Mouse (Mus musculus): Measurements from ENCODE around the gene Gucy1b2. TPM values are rescaled to one million over a fixed set of nuclear protein-coding genes. Genes with fewer than 3 reads are reported as not detected.

Gucy1b2 gene
- polyA plus RNA-seq, 1 experiment from 2014 or later = 0.15 TPM

DNA sequence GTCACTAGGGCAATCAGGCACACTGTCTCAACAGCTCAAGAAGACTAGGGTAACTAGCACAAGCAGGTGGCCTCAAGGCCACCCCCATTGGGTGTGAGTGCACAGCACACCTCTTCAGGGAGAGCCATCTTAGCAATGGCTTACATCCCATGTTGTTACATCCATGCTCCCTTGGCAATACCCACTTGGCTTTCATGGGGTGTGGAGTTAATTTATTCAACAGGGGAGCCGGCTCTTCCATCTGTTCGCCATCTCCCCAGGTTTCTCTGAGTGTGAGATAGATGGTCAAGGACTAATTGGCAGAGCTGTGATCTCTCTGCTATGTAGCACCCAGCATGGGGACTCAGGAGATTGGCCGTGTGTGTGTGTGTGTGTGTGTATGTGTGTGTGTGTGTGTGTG lies 73.0 kb downstream of the Gucy1b2 start:
- DNase-seq (ENCODE audit: low spot score) = no peak
- 81% methylated on average over 3 of the region's 3 CpGs for WGBS
- Histone ChIP-seq H3K4me3 (no peak overlapping the region), H3K4me1 (peaks cover 6% of the 10 kb centered on the region; the same call in 1 of the 2 replicates), H3K27ac (no peak overlapping the region), H3K36me3 (no peaks in the 10 kb centered on the region), H3K27me3 (ENCODE audit: insufficient read depth, poor library complexity, severe bottlenecking) (no peaks in the 10 kb centered on the region), H3K9me3 (no peaks in the 10 kb centered on the region)

DNA sequence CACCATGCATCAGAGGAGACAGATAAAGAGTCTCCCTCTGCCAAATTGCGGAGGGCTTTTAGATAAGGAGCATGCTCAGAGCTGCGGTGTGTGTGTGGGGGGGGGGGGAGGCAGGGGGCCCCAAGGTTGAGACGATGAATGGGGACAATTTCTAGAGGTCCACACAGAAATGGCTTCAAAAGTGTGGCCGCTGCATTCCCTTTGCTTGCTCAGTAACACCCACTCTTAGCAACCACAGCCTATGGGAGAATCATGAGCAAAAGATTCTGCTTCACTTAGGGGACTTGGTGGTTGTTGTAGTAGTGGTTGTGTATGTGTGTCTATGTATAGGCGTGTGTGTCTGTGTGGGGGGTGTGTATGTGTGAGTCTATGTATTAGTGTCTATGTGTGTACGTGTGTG lies 75.5 kb downstream of the Gucy1b2 start:
- WGBS = 64% methylated on average over 6 of the region's 6 CpGs
- H3K27me3 ChIP-seq (ENCODE audit: insufficient read depth, poor library complexity, severe bottlenecking) = no peaks in the 10 kb centered on the region
- H3K9me3 ChIP-seq = no peaks in the 10 kb centered on the region
- H3K4me1 ChIP-seq = peaks cover 19% of the 10 kb centered on the region; the same call in 1 of the 2 replicates
- no peak overlapping the region for H3K27ac ChIP-seq
- DNase-seq (ENCODE audit: low spot score) = no peak
- no peak overlapping the region for H3K4me3 ChIP-seq
- peaks cover 9% of the 10 kb centered on the region for H3K36me3 ChIP-seq

DNA sequence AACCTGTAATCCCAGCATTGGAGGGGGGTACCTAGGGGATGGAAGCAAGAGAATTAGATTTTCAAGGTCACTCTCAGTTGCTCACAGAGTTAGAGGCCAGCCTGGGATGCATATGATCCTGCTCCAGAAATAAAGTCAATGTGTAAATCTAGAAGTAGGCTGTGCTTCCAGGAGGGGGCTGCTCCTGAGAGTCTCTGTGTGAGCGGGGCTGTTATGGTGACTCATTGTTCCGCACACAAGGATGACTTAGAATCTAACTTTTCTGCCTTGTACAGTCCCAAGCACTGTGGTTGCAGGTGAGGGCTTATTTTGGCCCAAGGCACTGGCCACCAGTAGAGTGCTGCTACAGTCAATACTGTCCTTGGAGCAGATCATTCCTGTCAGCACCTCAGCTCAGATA lies 76.7 kb downstream of the Gucy1b2 start:
- Histone ChIP-seq H3K36me3 (peaks cover 9% of the 10 kb centered on the region), H3K27me3 (ENCODE audit: insufficient read depth, poor library complexity, severe bottlenecking) (no peaks in the 10 kb centered on the region), H3K9me3 (no peaks in the 10 kb centered on the region), H3K4me3 (no peak overlapping the region), H3K27ac (no peak overlapping the region), H3K4me1 (peaks cover 27% of the 10 kb centered on the region; the same call in 1 of the 2 replicates)
- no peak for DNase-seq (ENCODE audit: low spot score)
- 93% methylated on average over 2 of the region's 2 CpGs for WGBS

DNA sequence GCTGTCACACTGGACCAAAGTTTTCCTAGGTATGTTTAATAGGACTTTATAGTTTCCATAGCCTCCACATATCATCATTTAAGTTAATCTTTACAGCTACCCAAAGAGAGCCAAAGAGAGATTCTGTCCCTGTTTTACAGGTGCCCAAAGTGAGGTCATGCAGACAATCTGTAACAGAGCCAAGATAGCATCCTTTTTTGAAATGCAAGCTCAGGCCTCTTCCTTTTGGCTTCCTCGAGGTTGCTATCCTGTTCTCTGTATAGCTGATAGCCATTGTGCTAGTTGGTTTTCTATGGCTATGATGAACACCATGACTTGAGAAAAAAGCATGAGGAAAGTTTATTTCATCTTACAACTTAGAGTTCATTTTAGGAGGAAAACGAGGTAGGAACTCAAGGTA lies 80.0 kb downstream of the Gucy1b2 start:
- no peak for DNase-seq (ENCODE audit: low spot score)
- WGBS = 82% methylated on average over 2 of the region's 2 CpGs
- H3K36me3 ChIP-seq = peaks cover 16% of the 10 kb centered on the region
- no peaks in the 10 kb centered on the region for H3K27me3 ChIP-seq (ENCODE audit: insufficient read depth, poor library complexity, severe bottlenecking)
- H3K4me3 ChIP-seq = no peak overlapping the region
- H3K4me1 ChIP-seq = peaks cover 38% of the 10 kb centered on the region; the same call in 1 of the 2 replicates
- H3K27ac ChIP-seq = peak overlapping the region; percentile 57; the same call in 1 of the 2 replicates
- no peaks in the 10 kb centered on the region for H3K9me3 ChIP-seq

DNA sequence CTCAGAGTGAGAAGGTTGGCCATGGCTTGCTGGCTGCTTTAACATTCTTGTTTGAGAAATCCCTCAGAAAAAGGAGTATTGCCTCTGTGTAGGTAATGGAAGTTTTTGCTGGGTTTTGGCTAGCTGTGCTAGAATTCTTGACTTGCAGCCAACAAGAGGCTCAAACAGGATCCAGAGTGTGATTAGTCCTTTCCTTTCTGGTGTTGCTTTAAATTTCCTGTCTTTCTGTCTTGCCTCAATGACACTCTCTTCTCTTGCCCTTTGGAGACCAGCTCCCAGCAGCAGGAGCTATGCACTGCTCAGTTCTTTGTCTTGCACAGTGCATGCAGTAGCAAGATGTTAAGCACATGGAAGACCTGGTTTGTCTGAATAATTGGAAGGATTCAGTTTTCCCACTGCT lies 80.4 kb downstream of the Gucy1b2 start:
- Histone ChIP-seq H3K36me3 (peaks cover 16% of the 10 kb centered on the region), H3K9me3 (no peaks in the 10 kb centered on the region), H3K27me3 (ENCODE audit: insufficient read depth, poor library complexity, severe bottlenecking) (no peaks in the 10 kb centered on the region), H3K4me1 (peaks cover 38% of the 10 kb centered on the region; the same call in 1 of the 2 replicates), H3K27ac (peak overlapping the region; percentile 57; the same call in 1 of the 2 replicates), H3K4me3 (no peak overlapping the region)
- no peak for DNase-seq (ENCODE audit: low spot score)

DNA sequence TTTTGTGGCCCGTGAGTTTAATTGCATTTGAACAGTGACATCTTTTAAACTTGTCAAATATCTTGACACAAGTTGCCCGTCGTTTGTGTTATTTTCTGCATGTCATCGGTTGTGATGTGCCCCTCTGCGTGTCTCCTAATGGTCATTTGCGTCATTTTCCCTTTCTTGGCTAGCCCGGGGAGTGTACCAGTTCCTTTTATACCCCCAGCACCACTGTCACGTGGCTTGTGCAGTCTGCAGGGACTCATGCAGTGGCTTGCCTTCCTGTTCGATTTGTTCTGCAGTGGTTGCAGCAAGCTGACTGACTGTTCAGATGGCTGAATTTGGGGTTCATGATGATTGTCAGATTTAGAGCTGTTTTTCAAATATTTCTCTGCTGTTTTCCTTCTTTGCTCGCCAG lies 82.1 kb downstream of the Gucy1b2 start:
- no peak for DNase-seq (ENCODE audit: low spot score)
- Histone ChIP-seq H3K36me3 (peaks cover 23% of the 10 kb centered on the region), H3K27ac (peak overlapping the region; percentile 71), H3K27me3 (ENCODE audit: insufficient read depth, poor library complexity, severe bottlenecking) (no peaks in the 10 kb centered on the region), H3K4me1 (peaks cover 35% of the 10 kb centered on the region; the same call in 1 of the 2 replicates), H3K4me3 (no peak overlapping the region), H3K9me3 (no peaks in the 10 kb centered on the region)
- 64% methylated on average over 10 of the region's 10 CpGs for WGBS

DNA sequence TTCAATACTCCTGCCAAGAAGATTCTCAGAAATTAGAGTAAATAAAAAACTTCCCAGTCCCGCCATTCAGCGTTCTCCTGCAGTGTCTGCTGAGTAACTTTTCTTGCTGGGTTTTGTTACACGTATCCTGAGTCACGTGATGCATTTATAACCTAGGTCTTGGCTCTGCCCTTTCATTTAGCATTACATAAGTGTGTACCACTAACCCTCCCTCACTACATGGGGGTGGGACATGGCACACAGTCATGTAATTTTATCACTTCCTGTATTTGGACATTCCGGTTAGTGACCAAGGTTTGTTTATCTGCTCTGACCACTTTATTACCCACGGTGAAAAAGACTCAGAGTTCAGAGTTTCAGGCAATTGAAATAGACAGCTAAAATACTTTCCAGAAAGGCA lies 85.3 kb downstream of the Gucy1b2 start:
- Histone ChIP-seq H3K9me3 (no peaks in the 10 kb centered on the region), H3K4me1 (peaks cover 22% of the 10 kb centered on the region; the same call in 1 of the 2 replicates), H3K27me3 (ENCODE audit: insufficient read depth, poor library complexity, severe bottlenecking) (no peaks in the 10 kb centered on the region), H3K27ac (no peak overlapping the region), H3K4me3 (no peak overlapping the region), H3K36me3 (peaks cover 34% of the 10 kb centered on the region)
- 83% methylated on average over 6 of the region's 6 CpGs for WGBS
- DNase-seq (ENCODE audit: low spot score) = no peak

DNA sequence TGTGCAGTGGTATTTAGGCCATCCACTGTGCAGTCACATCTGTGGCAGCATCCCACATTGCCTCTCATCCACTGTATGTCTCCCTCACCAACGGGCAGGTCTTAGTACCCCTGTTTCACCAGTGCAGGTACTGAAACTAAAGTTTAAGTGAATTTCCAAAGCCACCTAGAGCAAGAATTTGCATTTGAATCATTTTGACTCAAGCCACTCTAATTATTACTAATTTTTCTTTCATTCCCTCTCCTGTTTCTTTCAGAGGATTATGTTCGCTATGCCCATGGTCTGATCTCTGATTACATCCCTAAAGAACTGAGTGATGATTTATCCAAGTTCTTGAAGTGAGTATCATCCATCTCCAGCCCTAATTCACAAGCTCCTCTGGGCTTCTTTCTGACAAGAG lies 92.3 kb downstream of the Gucy1b2 start:
- 94% methylated on average over 2 of the region's 2 CpGs for WGBS
- H3K4me3 ChIP-seq = no peak overlapping the region
- no peak overlapping the region for H3K27ac ChIP-seq
- no peaks in the 10 kb centered on the region for H3K4me1 ChIP-seq
- no peaks in the 10 kb centered on the region for H3K27me3 ChIP-seq (ENCODE audit: insufficient read depth, poor library complexity, severe bottlenecking)
- H3K36me3 ChIP-seq = peaks cover 59% of the 10 kb centered on the region
- H3K9me3 ChIP-seq = no peaks in the 10 kb centered on the region
- DNase-seq (ENCODE audit: low spot score) = no peak

DNA sequence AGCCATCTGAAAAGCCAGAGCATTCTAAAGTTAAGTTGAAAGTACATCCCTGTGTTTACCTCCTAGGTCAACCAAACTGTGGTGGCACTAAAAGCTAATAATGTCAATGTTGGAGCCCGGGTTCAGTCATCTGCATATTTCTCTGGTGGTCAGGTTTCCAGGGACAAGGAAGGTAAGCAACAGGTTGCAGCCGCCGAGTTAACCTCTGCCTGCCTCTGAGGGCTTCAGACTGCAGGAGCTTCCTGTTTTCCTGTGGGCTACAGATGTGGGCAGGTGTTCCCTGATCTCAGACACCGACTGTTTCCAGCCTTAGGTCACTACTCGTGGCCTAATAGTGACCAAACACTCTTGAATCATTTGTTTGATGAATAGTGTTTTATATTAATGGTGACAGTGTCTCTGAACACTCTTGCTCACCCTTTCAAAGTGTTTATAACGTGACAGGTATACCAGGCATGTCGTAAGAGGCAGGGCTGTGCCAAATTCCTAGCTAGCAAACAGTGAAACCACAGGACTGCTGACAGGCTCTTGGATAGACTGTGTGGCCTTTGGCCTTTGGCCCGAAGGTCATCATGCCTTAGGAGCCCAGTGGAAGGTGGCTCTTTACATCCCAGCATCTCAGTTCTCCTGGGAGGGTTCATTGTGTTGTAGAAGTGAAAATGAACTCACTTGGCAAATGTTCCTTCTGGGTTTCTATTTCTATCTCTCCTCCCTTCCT lies 94.7 kb downstream of the Gucy1b2 start:
- H3K4me1 ChIP-seq = no peaks in the 10 kb centered on the region
- no peak overlapping the region for H3K4me3 ChIP-seq
- no peaks in the 10 kb centered on the region for H3K9me3 ChIP-seq
- no peak for DNase-seq (ENCODE audit: low spot score)
- H3K36me3 ChIP-seq = peaks cover 47% of the 10 kb centered on the region
- no peak overlapping the region for H3K27ac ChIP-seq
- WGBS = 78% methylated on average over 8 of the region's 8 CpGs
- H3K27me3 ChIP-seq (ENCODE audit: insufficient read depth, poor library complexity, severe bottlenecking) = no peaks in the 10 kb centered on the region

DNA sequence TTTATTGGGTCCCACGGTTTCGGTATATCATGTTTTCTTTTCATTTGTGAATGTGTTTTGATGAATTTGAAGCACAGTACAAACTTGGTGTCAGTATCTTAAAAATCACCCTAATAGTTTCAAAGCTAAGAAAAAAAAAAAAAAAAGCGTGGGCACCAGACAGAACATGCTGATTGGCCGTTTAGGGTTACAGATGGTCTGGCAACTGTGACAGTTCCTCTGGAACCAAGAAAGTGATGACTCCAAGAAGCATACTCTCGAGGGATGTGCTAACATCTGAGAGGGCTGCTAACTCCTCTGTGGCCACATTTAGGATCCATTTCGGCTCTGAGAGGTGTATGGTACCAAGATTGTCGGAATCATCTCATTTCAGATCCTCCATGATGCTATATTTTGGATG lies 100.9 kb downstream of the Gucy1b2 start:
- Histone ChIP-seq H3K27me3 (ENCODE audit: insufficient read depth, poor library complexity, severe bottlenecking) (no peaks in the 10 kb centered on the region), H3K4me1 (no peaks in the 10 kb centered on the region), H3K4me3 (no peak overlapping the region), H3K36me3 (peaks cover 16% of the 10 kb centered on the region), H3K27ac (no peak overlapping the region), H3K9me3 (no peaks in the 10 kb centered on the region)
- WGBS = 81% methylated on average over 7 of the region's 7 CpGs
- DNase-seq (ENCODE audit: low spot score) = no peak

DNA sequence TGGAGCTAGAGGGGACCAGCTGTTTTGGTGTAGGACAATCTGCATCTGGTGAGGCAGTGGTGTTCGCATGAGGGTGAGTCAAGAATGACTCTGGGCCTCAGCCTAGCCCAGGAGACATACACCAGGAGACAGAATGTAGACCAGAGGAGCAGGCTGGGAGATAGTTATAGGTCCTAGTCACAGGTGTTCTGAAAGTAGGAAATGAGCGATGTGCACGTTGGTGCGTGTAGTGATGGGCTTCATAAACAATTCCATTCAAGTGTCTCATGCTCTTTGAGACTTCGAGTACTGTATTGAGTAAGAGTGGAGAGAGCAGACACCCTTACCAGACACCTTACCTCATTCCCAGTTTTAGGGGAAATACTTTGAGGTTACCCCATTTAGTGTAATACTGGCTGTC lies 102.3 kb downstream of the Gucy1b2 start:
- H3K36me3 ChIP-seq = peaks cover 29% of the 10 kb centered on the region
- H3K27me3 ChIP-seq (ENCODE audit: insufficient read depth, poor library complexity, severe bottlenecking) = no peaks in the 10 kb centered on the region
- no peak overlapping the region for H3K27ac ChIP-seq
- 93% methylated on average over 5 of the region's 5 CpGs for whole genome bisulfite sequencing
- H3K4me3 ChIP-seq = no peak overlapping the region
- no peaks in the 10 kb centered on the region for H3K9me3 ChIP-seq
- H3K4me1 ChIP-seq = 0 out of 2 replicates have a peak, but pooled peaks cover 4% of the 10 kb centered on the region
- no peak for DNase-seq (ENCODE audit: low spot score)

DNA sequence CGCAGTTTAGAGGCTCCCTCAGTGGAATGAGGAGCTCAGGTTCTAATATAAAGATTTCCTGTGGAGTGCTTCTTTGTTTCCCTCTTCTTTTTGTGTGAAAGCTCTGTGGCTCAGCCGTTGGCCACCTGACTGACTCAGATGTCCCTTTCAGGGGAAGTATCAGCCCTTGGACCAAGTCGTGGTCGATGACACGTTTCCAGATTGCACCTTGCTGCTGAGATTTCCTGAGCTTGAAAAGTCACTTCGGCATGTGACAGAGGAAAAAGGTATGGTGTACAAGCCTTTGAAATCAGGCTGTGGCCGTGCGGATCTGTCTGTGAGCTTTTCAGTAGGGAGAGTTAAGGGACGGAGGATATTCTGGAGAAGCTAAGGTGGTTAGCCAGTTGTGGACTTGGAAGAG lies 102.7 kb downstream of the Gucy1b2 start:
- no peaks in the 10 kb centered on the region for H3K9me3 ChIP-seq

DNA sequence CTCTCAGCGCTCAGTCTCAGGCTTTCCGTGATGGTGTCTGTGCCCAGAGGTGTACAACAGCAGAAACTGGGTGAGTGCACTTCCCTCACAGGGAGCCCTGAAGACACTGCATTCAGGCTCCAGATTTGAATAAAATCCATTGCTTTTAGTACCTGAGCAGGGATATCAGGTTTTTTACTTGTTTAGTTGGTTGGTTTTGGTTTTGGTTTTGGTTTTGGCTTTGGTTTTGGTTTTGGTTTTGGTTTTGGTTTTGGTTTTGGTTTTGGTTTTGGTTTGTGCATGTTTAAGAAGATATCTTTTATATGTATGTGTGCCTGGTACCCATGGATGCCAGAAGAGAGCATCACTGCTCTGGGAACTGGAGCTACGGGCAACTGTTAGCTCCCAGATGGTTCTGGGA lies 105.2 kb downstream of the Gucy1b2 start:
- Histone ChIP-seq H3K9me3 (no peaks in the 10 kb centered on the region), H3K4me3 (no peak overlapping the region), H3K36me3 (peaks cover 31% of the 10 kb centered on the region), H3K4me1 (0 out of 2 replicates have a peak, but pooled peaks cover 8% of the 10 kb centered on the region), H3K27ac (no peak overlapping the region), H3K27me3 (ENCODE audit: insufficient read depth, poor library complexity, severe bottlenecking) (no peaks in the 10 kb centered on the region)
- DNase-seq (ENCODE audit: low spot score) = no peak
- 94% methylated on average over 3 of the region's 3 CpGs for WGBS

More for the DNA sequence above, 102.7 kb downstream of the Gucy1b2 start:
- Histone ChIP-seq H3K27ac (no peak overlapping the region), H3K27me3 (ENCODE audit: insufficient read depth, poor library complexity, severe bottlenecking) (no peaks in the 10 kb centered on the region), H3K4me3 (no peak overlapping the region), H3K36me3 (peaks cover 29% of the 10 kb centered on the region), H3K4me1 (0 out of 2 replicates have a peak, but pooled peaks cover 4% of the 10 kb centered on the region)
- DNase-seq (ENCODE audit: low spot score) = no peak
- 84% methylated on average over 9 of the region's 9 CpGs for WGBS
